Mouse (Mus musculus) heart, adult 2 months (tissue): ENCODE measurements around the gene Kalrn.

Experiments
- CTCF ChIP-seq: fragments of 200-600 bp; IDR thresholded peaks from 2 replicates; pipeline ENCODE4 v1.8.1; 2022; ENCODE audit warnings: antibody characterized with exemption, mild to moderate bottlenecking, moderate library complexity
- POLR2A ChIP-seq: fragments of 200-500 bp; IDR thresholded peaks from 2 replicates; pipeline ENCODE4 v1.6.1; 2011; ENCODE audit warnings: mild to moderate bottlenecking, low read depth, low read length, control low read depth; ENCODE audit not compliant: insufficient read depth

DNA sequence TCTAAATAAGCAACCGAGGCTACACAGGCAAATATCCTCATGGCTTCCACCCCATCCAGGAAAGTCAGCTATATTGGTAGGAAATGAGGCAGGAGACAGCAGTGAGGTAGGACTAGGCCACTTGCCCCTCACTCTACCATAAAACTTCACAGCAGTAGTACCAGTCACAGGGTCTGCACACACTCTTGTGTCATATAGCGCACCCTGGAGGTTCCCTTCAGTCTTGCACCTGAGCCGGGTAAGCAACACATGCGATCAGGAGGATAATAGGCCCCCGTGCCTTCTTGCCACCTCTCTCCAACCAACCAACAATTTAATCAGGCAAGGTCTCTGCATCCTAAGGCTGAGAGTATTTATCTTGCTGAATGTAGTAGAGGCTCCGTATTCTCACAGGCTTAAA, 278.8 kb downstream of the Kalrn start:
- TF ChIP-seq CTCF (peak; percentile 48), POLR2A (no peak)
